Mouse (Mus musculus) midbrain, postnatal 0 days (tissue): ENCODE measurements around the gene Olfr1395. TPM values are rescaled to one million over a fixed set of nuclear protein-coding genes. Genes with fewer than 3 reads are reported as not detected.

ENCODE experiments used
- ATAC-seq: fragments of 200-750 bp; cut with Nextera tagmentation; 2 replicates; pipeline ENCODE4 v1.8.0; 2017; ENCODE audit warnings: moderate number of reproducible peaks, mild to moderate bottlenecking, moderate TSS enrichment, moderate library complexity; ENCODE audit not compliant: low FRiP score
- DNase-seq: peaks from one replicate; pipeline ENCODE4 v3.0.0-alpha.2; 2015; ENCODE audit warnings: low spot score
- H3K27ac ChIP-seq: fragments of 300-500 bp; sonication (generic); 2 replicates; pipeline ENCODE4 v1.5.1; 2014; ENCODE audit warnings: low read depth, mild to moderate bottlenecking, low read length, mixed read lengths
- H3K27me3 ChIP-seq: fragments of 300-500 bp; sonication (generic); 2 replicates; pipeline ENCODE4 v1.6.1; 2014; ENCODE audit warnings: low read length, control low read depth, mixed read lengths; ENCODE audit not compliant: insufficient read depth
- H3K36me3 ChIP-seq: fragments of 300-500 bp; sonication (generic); 2 replicates; pipeline ENCODE4 v1.6.1; 2014; ENCODE audit warnings: low read length, control low read depth, mixed read lengths; ENCODE audit not compliant: insufficient read depth
- H3K4me1 ChIP-seq: fragments of 300-500 bp; sonication (generic); 2 replicates; pipeline ENCODE4 v1.6.1; 2014; ENCODE audit warnings: mild to moderate bottlenecking, control low read depth, antibody characterized with exemption, low read length, mixed read lengths; ENCODE audit not compliant: insufficient read depth
- H3K4me2 ChIP-seq: fragments of 300-500 bp; sonication (generic); 2 replicates; pipeline ENCODE4 v1.6.1; 2014; ENCODE audit warnings: low read depth, mild to moderate bottlenecking, low read length, mixed read lengths; ENCODE audit not compliant: poor library complexity, severe bottlenecking
- H3K4me3 ChIP-seq: fragments of 300-500 bp; sonication (generic); 2 replicates; pipeline ENCODE4 v1.5.1; 2014; ENCODE audit warnings: low read depth, mild to moderate bottlenecking, low read length, moderate library complexity
- H3K9ac ChIP-seq: fragments of 300-500 bp; sonication (generic); replicated peaks from 2 replicates; pipeline ENCODE4 v1.6.1; 2014; ENCODE audit warnings: mild to moderate bottlenecking, low read length, moderate library complexity, mixed read lengths; ENCODE audit not compliant: poor library complexity, severe bottlenecking
- H3K9me3 ChIP-seq: fragments of 300-500 bp; sonication (generic); 2 replicates; pipeline ENCODE4 v1.6.1; 2016; ENCODE audit warnings: low read length, control low read depth
- CTCF ChIP-seq: IDR thresholded peaks from 2 replicates; pipeline ENCODE4 v1.5.1; 2016; ENCODE audit warnings: antibody characterized with exemption, mild to moderate bottlenecking
- WGBS: fragments of 180-500 bp; shearing (Covaris S2); extraction: QIAGEN DNeasy Blood & Tissue Kit; methylation state at CpG from one replicate; pipeline ENCODE4 v1.1.7; 2014; 5-methylcytosine and 5-hydroxymethylcytosine counted together
- polyA plus RNA-seq: library from polyadenylated mRNA; unstranded; fragments of >200 nt; fragmentation: Nextera tagmentation; extraction: Ambion mirVana; gene quantifications from 2 replicates; pipeline ENCODE4 v1.2.1, GENCODE M21; 2015
- total RNA-seq: library from RNA; depleted of rRNA; stranded (reverse); fragments of >200 nt; gene quantifications from 2 replicates; pipeline ENCODE4 v1.2.3, GENCODE M21; 2014; rRNA removed

Gene Olfr1395
- total RNA-seq (not detected in 2 replicates), polyA plus RNA-seq (not detected in 2 replicates)

DNA sequence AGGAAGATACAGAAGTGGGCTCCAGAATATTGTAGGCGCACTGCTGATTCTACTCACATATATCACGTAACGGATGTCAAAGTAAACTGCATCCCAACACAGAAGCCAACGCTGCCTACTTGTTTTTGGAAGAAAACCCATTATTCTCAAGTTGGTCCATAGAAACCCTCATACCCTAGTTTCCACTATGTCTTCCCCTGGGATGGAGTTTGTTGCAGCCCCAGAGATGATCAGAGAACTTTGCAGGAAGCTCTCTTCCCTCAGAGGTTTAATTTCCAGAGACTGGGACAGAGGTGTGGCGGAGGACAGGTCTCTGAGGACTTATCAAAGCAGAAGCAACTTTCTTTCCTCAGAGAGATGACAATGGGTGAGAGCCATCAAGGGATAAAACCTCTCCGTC lies at the start of gene Olfr1395:
TSS of gene Olfr1395 (plus strand) at position 301 of the 400 bp plus-strand sequence.
- TF ChIP-seq CTCF, result no peak
- DNase-seq, result no peak
- Histone ChIP-seq H3K36me3 (no peaks in the 10 kb centered on the region), H3K27ac (no peak within 1 kb of the TSS), H3K27me3 (no peaks in the 10 kb centered on the region), H3K9me3 (no peaks in the 10 kb centered on the region), H3K4me2 (no peak within 1 kb of the TSS), H3K4me1 (no peaks in the 10 kb centered on the region), H3K9ac (no peak within 1 kb of the TSS), H3K4me3 (no peak within 1 kb of the TSS)
- no peak for ATAC-seq
- 92% methylated on average over 6 of the region's 6 CpGs for WGBS

DNA sequence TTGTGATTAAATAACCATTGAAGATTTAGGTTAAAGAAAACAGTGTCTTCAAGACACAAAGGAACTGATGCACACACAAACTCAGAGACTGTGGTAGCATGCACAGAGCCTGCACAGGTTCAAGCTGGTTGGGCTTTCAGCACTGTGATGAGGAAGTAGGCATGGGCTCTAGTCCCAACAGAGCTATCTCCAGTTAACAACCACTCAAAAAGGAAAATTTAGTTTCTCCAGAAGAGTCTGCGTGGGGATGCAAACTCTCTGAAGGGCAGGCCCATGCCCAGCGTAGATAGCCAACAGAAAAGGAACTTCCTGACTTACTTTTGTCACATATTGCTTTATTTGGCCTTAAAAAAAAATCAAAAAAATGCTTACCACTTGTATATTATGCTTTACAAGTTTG lies 49.3 kb upstream of the Olfr1395 start:
- no peak for DNase-seq
- Histone ChIP-seq H3K4me2 (no peak overlapping the region), H3K27me3 (no peaks in the 10 kb centered on the region), H3K4me3 (no peak overlapping the region), H3K9ac (no peak overlapping the region), H3K4me1 (no peaks in the 10 kb centered on the region), H3K36me3 (no peaks in the 10 kb centered on the region), H3K9me3 (no peaks in the 10 kb centered on the region), H3K27ac (no peak overlapping the region)
- TF ChIP-seq CTCF, result no peak
- ATAC-seq, result no peak
- WGBS, result 89% methylated on average over 2 of the region's 2 CpGs

GRCm38 (mm10) chr11:49093861-49094660 lies 48.0 kb upstream of the Olfr1395 start:
- Histone ChIP-seq H3K27ac (no peak overlapping the region), H3K9ac (no peak overlapping the region), H3K9me3 (no peaks in the 10 kb centered on the region), H3K36me3 (no peaks in the 10 kb centered on the region), H3K4me1 (no peaks in the 10 kb centered on the region), H3K4me2 (no peak overlapping the region), H3K27me3 (no peaks in the 10 kb centered on the region), H3K4me3 (no peak overlapping the region)
- no peak for DNase-seq
- WGBS, result 92% methylated on average over 6 of the region's 6 CpGs
- no peak for TF ChIP-seq CTCF
- ATAC-seq, result no peak

- Histone ChIP-seq H3K27me3 (no peaks in the 10 kb centered on the region), H3K9ac (no peak overlapping the region), H3K4me3 (no peak overlapping the region), H3K36me3 (no peaks in the 10 kb centered on the region), H3K4me2 (no peak overlapping the region), H3K9me3 (no peaks in the 10 kb centered on the region), H3K4me1 (no peaks in the 10 kb centered on the region), H3K27ac (no peak overlapping the region)
- no peak for TF ChIP-seq CTCF
- DNase-seq (no peak), ATAC-seq (no peak)
- WGBS, result 78% methylated on average over 4 of the region's 4 CpGs
Observed at GRCm38 (mm10) chr11:49095367-49095766, 46.7 kb upstream of the Olfr1395 start.

DNA sequence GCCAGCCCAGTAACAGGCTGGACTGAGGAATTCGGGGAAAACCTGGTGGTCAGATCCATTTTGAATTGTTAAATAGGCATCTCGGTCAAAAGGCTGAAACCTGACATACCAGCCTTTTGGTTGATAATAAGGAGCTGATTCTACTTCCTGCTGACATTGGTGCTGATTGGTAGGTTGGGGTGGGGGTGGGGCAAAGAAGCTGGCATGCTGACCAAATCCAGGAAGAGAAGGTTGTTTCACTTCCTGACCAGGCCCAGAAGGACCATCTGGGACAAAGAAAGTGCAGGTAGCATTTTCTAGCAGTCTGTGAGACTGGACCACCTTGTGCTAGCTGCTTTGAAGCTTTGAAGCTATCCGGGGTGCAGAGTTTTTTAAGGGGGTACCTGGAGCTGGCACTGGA lies 41.7 kb upstream of the Olfr1395 start:
- H3K36me3 ChIP-seq, result no peaks in the 10 kb centered on the region
- WGBS, result 80% methylated on average over 3 of the region's 3 CpGs

GRCm38 (mm10) chr11:49101500-49101899 lies 40.6 kb upstream of the Olfr1395 start:
- DNase-seq, result no peak
- H3K4me1 ChIP-seq, result no peaks in the 10 kb centered on the region
- H3K36me3 ChIP-seq, result no peaks in the 10 kb centered on the region
- no peak overlapping the region for H3K4me2 ChIP-seq
- no peak overlapping the region for H3K4me3 ChIP-seq
- no peak for TF ChIP-seq CTCF
- H3K27me3 ChIP-seq, result no peaks in the 10 kb centered on the region; the same call in 1 of the 2 replicates
- no peak overlapping the region for H3K9ac ChIP-seq
- WGBS, result 62% methylated on average over 5 of the region's 5 CpGs
- H3K9me3 ChIP-seq, result no peaks in the 10 kb centered on the region
- H3K27ac ChIP-seq, result no peak overlapping the region
- no peak for ATAC-seq

More for the DNA sequence above, 41.7 kb upstream of the Olfr1395 start:
- no peak overlapping the region for H3K9ac ChIP-seq
- TF ChIP-seq CTCF, result no peak
- H3K4me1 ChIP-seq, result no peaks in the 10 kb centered on the region
- DNase-seq, result no peak
- H3K27me3 ChIP-seq, result no peaks in the 10 kb centered on the region
- no peak overlapping the region for H3K4me2 ChIP-seq
- no peaks in the 10 kb centered on the region for H3K9me3 ChIP-seq
- no peak overlapping the region for H3K4me3 ChIP-seq
- no peak for ATAC-seq
- no peak overlapping the region for H3K27ac ChIP-seq
